Mouse (Mus musculus) CH12.LX (cell line): Measurements from ENCODE around the gene Pmvk. TPM values are rescaled to one million over a fixed set of nuclear protein-coding genes. Genes with fewer than 3 reads are reported as not detected.

Experiments
- DNase-seq: peaks from one replicate; pipeline ENCODE4 v3.0.0-alpha.2; 2013; ENCODE audit errors: extremely low read depth
- H3K27ac ChIP-seq: 2 replicates; pipeline ENCODE4 v1.5.1; 2012; ENCODE audit warnings: low read depth, mild to moderate bottlenecking, control low read depth, moderate library complexity; ENCODE audit not compliant: insufficient read depth
- H3K27me3 ChIP-seq: replicated peaks from 2 replicates; pipeline ENCODE3; 2012; ENCODE audit warnings: inconsistent platforms
- H3K36me3 ChIP-seq, 2 experiments: replicated peaks in 1 of 2; 2 replicates each; pipeline versions ENCODE3 to v1.6.1; 2012; ENCODE audit warnings: inconsistent platforms in 1 of 2, low read length in 1 of 2, mild to moderate bottlenecking in 1 of 2, mixed read lengths in 1 of 2, moderate library complexity in 1 of 2; ENCODE audit not compliant: control insufficient read depth in 1 of 2, insufficient read depth in 1 of 2
- H3K4me1 ChIP-seq, 2 experiments: 2 replicates each; pipeline ENCODE4 v1.6.1; 2012; ENCODE audit warnings: inconsistent platforms in 1 of 2, moderate library complexity in 1 of 2; ENCODE audit not compliant: insufficient read depth in 2 of 2, control insufficient read depth in 1 of 2
- H3K4me2 ChIP-seq: 2 replicates; pipeline ENCODE4 v1.6.1; 2012; ENCODE audit warnings: low read depth, mild to moderate bottlenecking, control low read depth; ENCODE audit not compliant: poor library complexity, insufficient read depth, severe bottlenecking
- H3K4me3 ChIP-seq, 3 experiments: fragments of 150-350 bp in 1 of 3; sonication (generic) in 1 of 3; replicated peaks in 1 of 3; 2 replicates each; pipeline versions ENCODE3 to v1.5.1; 2011 to 2012; ENCODE audit warnings: low read depth in 2 of 3, low read length in 2 of 3, mild to moderate bottlenecking in 2 of 3, moderate library complexity in 2 of 3, control low read depth in 1 of 3, improper control_type of control experiment in 1 of 3, inconsistent platforms in 1 of 3, mixed read lengths in 1 of 3; ENCODE audit not compliant: poor library complexity in 1 of 3
- H3K79me2 ChIP-seq: replicated peaks from 2 replicates; pipeline ENCODE4 v1.6.1; 2012; ENCODE audit warnings: mild to moderate bottlenecking, moderate library complexity; ENCODE audit not compliant: control insufficient read depth, poor library complexity, insufficient read depth, severe bottlenecking; ENCODE audit errors: extremely low read depth
- H3K9ac ChIP-seq: 2 replicates; pipeline ENCODE4 v1.6.1; 2012; ENCODE audit warnings: low read depth, mild to moderate bottlenecking, control low read depth, moderate library complexity; ENCODE audit not compliant: insufficient read depth
- H3K9me3 ChIP-seq: replicated peaks from 2 replicates; pipeline ENCODE3; 2012; ENCODE audit warnings: low read length, inconsistent platforms, mixed read lengths
- CTCF ChIP-seq, 2 experiments: IDR thresholded peaks in 1 of 2; conservative IDR thresholded peaks in 1 of 2; 2 replicates each; pipeline ENCODE4 v1.5.1; 2011 to 2012; ENCODE audit warnings: low read depth in 2 of 2, low read length in 2 of 2, improper control_type of control experiment in 1 of 2, inconsistent platforms in 1 of 2, mild to moderate bottlenecking in 1 of 2, moderate library complexity in 1 of 2
- ELF1 ChIP-seq: IDR thresholded peaks from 2 replicates; pipeline ENCODE4 v1.6.1; 2014; ENCODE audit warnings: low read depth, mild to moderate bottlenecking, inconsistent platforms, low read length, improper control_type of control experiment
- HCFC1 ChIP-seq: IDR thresholded peaks from 2 replicates; pipeline ENCODE4 v1.6.1; 2012; ENCODE audit warnings: low read depth, mild to moderate bottlenecking, inconsistent platforms, low read length, improper control_type of control experiment
- MAFK ChIP-seq: IDR thresholded peaks from 2 replicates; pipeline ENCODE4 v1.6.1; 2011; ENCODE audit warnings: low read length, improper control_type of control experiment; ENCODE audit not compliant: insufficient replicate concordance
- POLR2AphosphoS2 ChIP-seq: IDR thresholded peaks from 2 replicates; pipeline ENCODE4 v1.6.1; 2011; ENCODE audit warnings: low read depth, low read length, improper control_type of control experiment
- SIN3A ChIP-seq: IDR thresholded peaks from 2 replicates; pipeline ENCODE4 v1.6.1; 2012; ENCODE audit warnings: low read length, improper control_type of control experiment, inconsistent platforms
- SMC3 ChIP-seq: IDR thresholded peaks from 2 replicates; pipeline ENCODE4 v1.6.1; 2011; ENCODE audit warnings: low read depth, low read length, improper control_type of control experiment
- TBP ChIP-seq: conservative IDR thresholded peaks from 2 replicates; pipeline ENCODE4 v1.6.1; 2011; ENCODE audit warnings: low read depth, low read length, improper control_type of control experiment
- TCF12 ChIP-seq: IDR thresholded peaks from 2 replicates; pipeline ENCODE4 v1.6.1; 2014; ENCODE audit warnings: low read depth, mild to moderate bottlenecking, inconsistent platforms, low read length, improper control_type of control experiment
- USF1 ChIP-seq: IDR thresholded peaks from 2 replicates; pipeline ENCODE4 v1.6.1; 2014; ENCODE audit warnings: low read depth, mild to moderate bottlenecking, inconsistent platforms, low read length, improper control_type of control experiment
- USF2 ChIP-seq: conservative IDR thresholded peaks from 2 replicates; pipeline ENCODE4 v1.6.1; 2011; ENCODE audit warnings: low read depth, low read length, improper control_type of control experiment
- ZC3H11A ChIP-seq: IDR thresholded peaks from 2 replicates; pipeline ENCODE4 v1.6.1; 2012; ENCODE audit warnings: low read depth, mild to moderate bottlenecking, inconsistent platforms, low read length, improper control_type of control experiment
- ZMIZ1 ChIP-seq: IDR thresholded peaks from 2 replicates; pipeline ENCODE4 v1.6.1; 2012; ENCODE audit warnings: low read depth, mild to moderate bottlenecking, inconsistent platforms, low read length, improper control_type of control experiment
- ZNF384 ChIP-seq: IDR thresholded peaks from 2 replicates; pipeline ENCODE4 v1.6.1; 2012; ENCODE audit warnings: low read depth, low read length, improper control_type of control experiment, inconsistent platforms
- dilution Hi-C: fragments of 300-500 bp; cut with MboI; formaldehyde crosslinking; loops from 2 replicates; pipeline ENCODE4 v1.14.3; 2020; ENCODE audit warnings: low sequenced_read_pairs; ENCODE audit not compliant: extremely low pct_unique_long_range_greater_than_20kb, extremely low pct_ligation_motif_present
- in situ Hi-C: fragments of 300-500 bp; cut with MboI; formaldehyde crosslinking; loops from 3 replicates; pipeline ENCODE4 v1.14.3; 2019; ENCODE audit warnings: low sequenced_read_pairs, low pct_ligation_motif_present, low pct_unique_long_range_greater_than_20kb, mixed read lengths
- polyA plus RNA-seq: library from polyadenylated mRNA; unstranded; fragments of >175 nt; gene quantifications from 2 replicates; pipeline ENCODE4 v1.2.1, GENCODE M21; 2012; ENCODE audit warnings: low read depth; ENCODE audit not compliant: insufficient read length
- total RNA-seq, 2 experiments: library from RNA; depleted of rRNA; stranded (reverse); fragments of 300-350 nt in 1 of 2; fragments of >200 nt in 1 of 2; gene quantifications; 2 replicates each; pipeline ENCODE4 v1.2.3; 2012 to 2014

The Pmvk gene
- total and polyA plus RNA-seq, 3 experiments, result 42.0 to 69.3 (median 50.5) TPM

- peak; percentile 47; the same call in 1 of the 2 replicates for TF ChIP-seq TCF12
- no peak for TF ChIP-seq TBP
- no peak for TF ChIP-seq SMC3
- TF ChIP-seq POLR2AphosphoS2, result no peak
- TF ChIP-seq SIN3A, result no peak
- no peak for TF ChIP-seq ZMIZ1
- no peak for TF ChIP-seq USF2
- no peak for TF ChIP-seq ZC3H11A
- TF ChIP-seq USF1, result no peak
- no peak for TF ChIP-seq ZNF384
Observed at GRCm38 (mm10) chr3:89491559-89491958, 37.2 kb downstream of the Pmvk start (continued).

- dilution Hi-C loops (no loop called here), in situ Hi-C loops (no loop called here)
- no peak overlapping the region for H3K4me2 ChIP-seq
- H3K4me1 ChIP-seq, result peaks cover 12 to 25% of the 10 kb centered on the region in 2 experiments
- peaks cover 4% of the 10 kb centered on the region for H3K27me3 ChIP-seq
- no peak overlapping the region for H3K27ac ChIP-seq
- no peak overlapping the region for H3K4me3 ChIP-seq
- no peak overlapping the region for H3K9ac ChIP-seq
- DNase-seq, result no peak
- peaks cover 9% of the 10 kb centered on the region for H3K9me3 ChIP-seq
- no peaks in the 10 kb centered on the region for H3K79me2 ChIP-seq
- TF ChIP-seq ELF1 (no peak), HCFC1 (no peak)
- H3K36me3 ChIP-seq, result no peaks in the 10 kb centered on the region
Observed at GRCm38 (mm10) chr3:89492701-89493151, 38.4 kb downstream of the Pmvk start.

- no peaks in the 10 kb centered on the region for H3K79me2 ChIP-seq
- dilution Hi-C loops (no loop called here), in situ Hi-C loops (no loop called here)
- TF ChIP-seq MAFK (no peak), CTCF (conservative IDR thresholded peaks at IDR 0.05 in 1 of 2, IDR thresholded peaks at IDR 0.05 in 1 of 2; ENCODE audit: low read depth in 2 of 2, low read length in 2 of 2) (peak in 1 of 2 experiments; percentile 31; a peak in 1 of 4 replicates)
- DNase-seq, result no peak
- no peaks in the 10 kb centered on the region for H3K36me3 ChIP-seq
- H3K4me3 ChIP-seq, result no peak overlapping the region
- peaks cover 9% of the 10 kb centered on the region for H3K9me3 ChIP-seq
- no peaks in the 10 kb centered on the region for H3K27me3 ChIP-seq
- no peak overlapping the region for H3K9ac ChIP-seq
- H3K4me1 ChIP-seq, result peaks cover 12 to 25% of the 10 kb centered on the region in 2 experiments
- H3K4me2 ChIP-seq, result no peak overlapping the region
- no peak overlapping the region for H3K27ac ChIP-seq
Observed at GRCm38 (mm10) chr3:89494630-89495029, 40.3 kb downstream of the Pmvk start.
